Mouse (Mus musculus) lung, embryonic 16.5 days (tissue): ENCODE data around the gene Acbd4. TPM values are rescaled to one million over a fixed set of nuclear protein-coding genes. Genes with fewer than 3 reads are reported as not detected.

ENCODE experiments used
- ATAC-seq: fragments of 200-750 bp; cut with Nextera tagmentation; 2 replicates; pipeline ENCODE4 v1.8.0; 2017; ENCODE audit warnings: low read depth, mild to moderate bottlenecking, moderate library complexity
- H3K27ac ChIP-seq: fragments of 300-500 bp; sonication (generic); 2 replicates; pipeline ENCODE4 v1.5.1; 2014; ENCODE audit warnings: mild to moderate bottlenecking, control low read depth, low read length
- H3K27me3 ChIP-seq: fragments of 300-500 bp; sonication (generic); 2 replicates; pipeline ENCODE4 v1.6.1; 2014; ENCODE audit warnings: low read depth, low read length, mixed read lengths; ENCODE audit not compliant: control insufficient read depth, insufficient read depth
- H3K36me3 ChIP-seq: fragments of 300-500 bp; sonication (generic); 2 replicates; pipeline ENCODE4 v1.6.1; 2014; ENCODE audit warnings: low read length; ENCODE audit not compliant: control insufficient read depth, insufficient read depth
- H3K4me1 ChIP-seq: fragments of 300-500 bp; sonication (generic); replicated peaks from 2 replicates; pipeline ENCODE4 v1.6.1; 2014; ENCODE audit warnings: low read length, mixed read lengths; ENCODE audit not compliant: control insufficient read depth, insufficient read depth
- H3K4me2 ChIP-seq: fragments of 300-500 bp; sonication (generic); 2 replicates; pipeline ENCODE4 v1.6.1; 2014; ENCODE audit warnings: low read depth, low read length, control low read depth
- H3K4me3 ChIP-seq: fragments of 300-500 bp; sonication (generic); 2 replicates; pipeline ENCODE4 v1.5.1; 2014; ENCODE audit warnings: mild to moderate bottlenecking, low read length, control low read depth
- H3K9ac ChIP-seq: fragments of 300-500 bp; sonication (generic); 2 replicates; pipeline ENCODE4 v1.6.1; 2014; ENCODE audit warnings: low read length, control low read depth
- H3K9me3 ChIP-seq: fragments of 300-500 bp; sonication (generic); 2 replicates; pipeline ENCODE4 v1.6.1; 2016; ENCODE audit warnings: low read length; ENCODE audit not compliant: control insufficient read depth
- WGBS: fragments of 180-500 bp; shearing (Covaris S2); extraction: QIAGEN DNeasy Blood & Tissue Kit; methylation state at CpG from one replicate; pipeline ENCODE4 v1.1.7; 2014; 5-methylcytosine and 5-hydroxymethylcytosine counted together
- polyA plus RNA-seq: library from polyadenylated mRNA; unstranded; fragments of >200 nt; fragmentation: Nextera tagmentation; extraction: Ambion mirVana; gene quantifications from 2 replicates; pipeline ENCODE4 v1.2.1, GENCODE M21; 2015

Gene Acbd4
- polyA plus RNA-seq, 1 experiment from 2014 or later, result 22.8 TPM

DNA sequence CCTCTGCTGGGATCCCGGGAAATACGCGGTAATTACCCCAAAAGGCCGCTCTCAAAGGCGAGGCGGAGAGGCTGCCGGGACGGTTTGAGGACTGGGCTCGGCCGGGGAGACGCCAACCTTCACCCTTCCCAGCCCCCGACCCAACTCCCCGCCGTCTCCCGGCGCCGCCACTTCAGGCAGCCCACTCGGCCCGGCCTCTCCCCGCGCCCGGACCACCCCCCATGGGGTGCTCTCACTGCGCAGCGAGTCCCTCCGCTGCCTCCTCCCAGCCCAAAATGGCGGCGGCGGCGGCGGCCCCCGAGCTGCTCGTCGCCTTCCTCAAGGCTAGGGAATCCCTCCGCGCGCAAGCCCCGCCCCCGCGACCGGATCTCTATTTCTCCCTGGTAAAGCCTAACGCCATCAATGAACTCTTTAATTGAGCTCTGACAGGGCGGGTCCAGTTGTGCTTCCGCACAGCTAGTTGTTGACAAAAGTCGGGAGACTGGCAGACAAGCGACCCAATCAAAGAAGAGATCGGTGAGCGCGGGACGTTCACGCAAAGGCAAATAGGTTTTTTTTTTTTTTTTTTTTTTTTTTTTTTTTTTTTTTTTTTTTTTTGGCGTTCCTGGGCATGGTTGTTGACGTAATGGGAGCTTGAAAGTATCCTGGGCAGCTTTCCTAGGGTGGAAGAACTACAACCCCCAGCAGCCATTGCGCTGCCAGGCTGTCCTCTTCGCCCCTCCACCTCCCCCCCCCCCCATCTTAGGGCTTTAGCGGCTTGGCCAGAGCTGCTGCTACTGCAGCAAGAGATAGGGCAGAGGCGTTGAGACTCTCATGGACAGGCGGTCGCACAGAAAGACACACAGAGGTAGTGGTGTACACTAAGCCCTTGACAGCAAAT, 31.3 kb downstream of the Acbd4 start:
- H3K27me3 ChIP-seq, result no peaks in the 10 kb centered on the region
- H3K9me3 ChIP-seq, result no peaks in the 10 kb centered on the region
- peak overlapping the region; percentile 99 for H3K27ac ChIP-seq
- 0% methylated on average over 52 of the region's 58 CpGs for WGBS
- peak; percentile 96 for ATAC-seq
- H3K36me3 ChIP-seq, result no peaks in the 10 kb centered on the region
- H3K4me1 ChIP-seq, result peaks cover 19% of the 10 kb centered on the region
- peak overlapping the region; percentile 71 for H3K4me2 ChIP-seq
- H3K9ac ChIP-seq, result peak overlapping the region; percentile 100
- H3K4me3 ChIP-seq, result peak overlapping the region; percentile 97

DNA sequence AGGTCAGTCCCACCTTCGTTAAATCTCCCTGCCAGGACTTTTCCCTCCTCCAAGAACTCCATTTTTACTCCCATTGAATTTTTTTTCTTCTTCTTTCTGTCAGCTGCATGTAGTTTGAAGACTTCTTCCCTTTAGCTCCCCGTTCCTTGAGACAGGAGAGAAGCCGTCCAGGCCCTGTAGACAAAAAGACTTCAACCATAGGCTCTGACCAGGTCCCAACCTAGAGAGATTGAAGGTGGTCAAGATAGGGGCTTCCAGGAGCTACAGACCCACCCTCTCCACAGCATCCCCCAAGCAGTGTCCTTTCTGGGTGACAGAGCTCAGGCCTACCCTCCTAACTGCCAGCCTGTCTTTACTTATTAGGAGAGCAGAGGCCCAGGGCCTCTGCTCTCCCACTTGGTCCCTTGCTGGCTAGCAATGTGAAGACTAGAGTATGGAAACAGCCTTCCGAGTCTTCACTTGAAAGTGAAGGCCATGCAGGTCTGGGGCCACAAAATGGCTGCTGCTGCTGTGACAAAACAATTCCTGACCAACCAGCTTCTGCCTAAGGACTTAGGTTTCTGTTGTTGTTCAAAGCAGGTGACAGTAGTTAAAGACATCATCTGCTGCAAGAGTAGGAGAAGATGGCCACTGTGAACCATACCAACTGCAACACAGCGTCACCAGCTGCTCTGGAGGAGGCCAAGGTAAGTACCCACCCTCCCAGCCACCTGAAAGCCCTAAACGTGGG, 32.1 kb downstream of the Acbd4 start:
- Histone ChIP-seq H3K4me3 (peak overlapping the region; percentile 29), H3K9me3 (no peaks in the 10 kb centered on the region), H3K27me3 (no peaks in the 10 kb centered on the region), H3K36me3 (peaks cover 4% of the 10 kb centered on the region; the same call in 1 of the 2 replicates), H3K4me2 (peak overlapping the region; percentile 52), H3K27ac (peak overlapping the region; percentile 54), H3K9ac (peak overlapping the region; percentile 60), H3K4me1 (peaks cover 19% of the 10 kb centered on the region)
- ATAC-seq, result no peak
- WGBS, result 42% methylated on average over 6 of the region's 6 CpGs

DNA sequence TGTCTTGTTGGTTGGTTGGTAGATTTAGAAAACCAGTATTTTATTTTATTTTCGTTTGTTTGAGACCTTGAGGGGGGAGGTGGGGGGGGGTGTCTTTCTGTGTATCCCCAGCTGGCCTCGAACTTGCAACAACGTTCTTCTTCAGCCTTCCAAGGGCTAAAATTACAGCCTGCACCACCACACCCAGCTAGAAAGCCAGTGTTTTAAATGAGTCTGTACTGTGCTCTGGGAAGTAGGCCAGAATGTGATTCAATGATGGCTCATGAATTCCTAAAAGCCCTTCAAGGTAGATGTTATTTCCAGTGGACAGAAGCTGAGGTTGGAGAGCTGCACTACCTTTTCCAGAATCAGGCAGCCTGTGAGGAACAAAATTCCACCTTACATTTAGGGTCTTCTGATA, 32.7 kb downstream of the Acbd4 start:
- H3K4me1 ChIP-seq, result peaks cover 19% of the 10 kb centered on the region
- no peaks in the 10 kb centered on the region for H3K27me3 ChIP-seq
- no peak for ATAC-seq
- H3K9ac ChIP-seq, result peak overlapping the region; percentile 60; the same call in 1 of the 2 replicates
- H3K4me2 ChIP-seq, result no peak overlapping the region
- peaks cover 8% of the 10 kb centered on the region; the same call in 1 of the 2 replicates for H3K36me3 ChIP-seq
- H3K27ac ChIP-seq, result no peak overlapping the region
- H3K4me3 ChIP-seq, result no peak overlapping the region
- H3K9me3 ChIP-seq, result no peaks in the 10 kb centered on the region
- 68% methylated on average over 3 of the region's 3 CpGs for WGBS

DNA sequence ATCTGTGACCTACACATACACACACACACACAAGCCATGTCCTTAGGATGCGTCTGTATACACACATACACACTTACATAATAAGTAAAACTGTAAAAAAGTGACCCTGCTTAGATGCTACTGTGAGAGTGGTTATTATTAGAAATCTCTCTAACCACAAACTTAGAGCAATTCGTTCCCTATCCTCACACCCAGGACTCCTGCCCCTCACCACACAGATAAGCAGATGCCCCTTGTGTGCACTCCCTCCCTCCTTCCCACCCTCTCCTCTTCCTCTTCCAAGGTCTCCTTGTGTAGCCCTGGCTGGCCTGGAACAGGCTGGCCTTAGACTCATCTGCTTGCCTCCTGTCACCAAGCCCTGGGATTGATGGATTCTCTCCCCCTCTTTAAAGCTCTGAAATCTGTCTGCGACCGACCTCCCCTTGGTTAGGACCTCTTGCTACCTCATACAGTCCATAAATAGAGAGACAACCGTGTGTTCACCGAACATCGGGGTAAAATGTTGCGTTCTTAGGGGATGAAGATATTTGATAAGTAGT, 34.6 kb downstream of the Acbd4 start:
- H3K27me3 ChIP-seq, result no peaks in the 10 kb centered on the region
- ATAC-seq, result no peak
- H3K9ac ChIP-seq, result no peak overlapping the region
- H3K4me1 ChIP-seq, result peaks cover 19% of the 10 kb centered on the region
- H3K4me3 ChIP-seq, result no peak overlapping the region
- H3K4me2 ChIP-seq, result no peak overlapping the region
- no peaks in the 10 kb centered on the region for H3K9me3 ChIP-seq
- no peak overlapping the region for H3K27ac ChIP-seq
- 72% methylated on average over 8 of the region's 8 CpGs for WGBS
- H3K36me3 ChIP-seq, result peaks cover 8% of the 10 kb centered on the region; the same call in 1 of the 2 replicates

DNA sequence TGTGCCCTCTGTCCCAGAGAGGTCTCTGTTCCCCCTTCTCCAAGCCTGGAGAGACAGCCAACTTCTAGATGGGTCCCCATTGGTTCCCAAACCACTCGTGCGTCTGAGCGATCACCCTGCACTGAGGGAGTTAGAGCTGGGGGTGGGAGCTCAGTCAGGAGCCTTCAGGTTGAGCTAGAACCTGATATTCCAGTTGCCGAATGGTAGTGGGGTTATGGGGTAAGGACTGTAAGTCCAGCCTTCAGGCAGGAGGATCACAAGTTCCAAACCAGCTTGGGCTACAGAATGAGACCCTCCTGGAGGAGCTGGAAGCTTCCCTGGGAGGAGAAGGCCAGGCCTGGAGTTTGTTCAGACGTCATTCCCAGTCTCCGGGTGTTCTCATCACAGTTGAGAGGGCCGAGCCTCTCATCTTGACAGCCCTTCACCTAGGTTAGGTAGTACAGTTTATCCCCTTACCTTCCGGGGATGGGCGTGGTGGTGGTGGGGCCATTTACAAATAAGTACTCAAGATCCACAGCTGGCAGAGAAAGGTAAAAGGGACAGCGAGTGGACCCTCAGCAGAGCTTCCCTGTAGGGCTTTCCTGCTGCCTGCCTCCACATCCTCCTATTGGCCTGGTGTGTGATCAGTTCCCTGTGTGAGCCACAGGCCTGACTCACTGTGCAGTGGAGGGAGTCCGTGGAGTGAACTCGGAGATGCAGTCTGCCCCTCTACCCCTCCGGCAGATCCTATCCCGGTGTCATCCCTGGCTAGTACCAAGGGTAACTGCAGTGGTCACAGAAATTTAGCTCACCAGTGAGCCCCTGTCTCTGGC, 38.7 kb downstream of the Acbd4 start:
- Histone ChIP-seq H3K27me3 (no peaks in the 10 kb centered on the region), H3K9me3 (no peaks in the 10 kb centered on the region), H3K4me3 (no peak overlapping the region), H3K4me1 (peaks cover 30% of the 10 kb centered on the region), H3K36me3 (peaks cover 8% of the 10 kb centered on the region; the same call in 1 of the 2 replicates), H3K9ac (no peak overlapping the region), H3K4me2 (no peak overlapping the region), H3K27ac (peak overlapping the region; percentile 95)
- no peak for ATAC-seq
- WGBS, result 79% methylated on average over 14 of the region's 14 CpGs

- WGBS, result 34% methylated on average over 6 of the region's 6 CpGs
- H3K27ac ChIP-seq, result peak overlapping the region; percentile 95
- H3K9me3 ChIP-seq, result no peaks in the 10 kb centered on the region
- peaks cover 30% of the 10 kb centered on the region for H3K4me1 ChIP-seq
- ATAC-seq, result no peak; the same call in none of the 2 replicates
- peak overlapping the region; percentile 50; the same call in 1 of the 2 replicates for H3K9ac ChIP-seq
- no peaks in the 10 kb centered on the region for H3K27me3 ChIP-seq
- no peak overlapping the region for H3K4me2 ChIP-seq
- peaks cover 8% of the 10 kb centered on the region; the same call in 1 of the 2 replicates for H3K36me3 ChIP-seq
- H3K4me3 ChIP-seq, result no peak overlapping the region
Observed at GRCm38 (mm10) chr11:103140763-103141100, 39.2 kb downstream of the Acbd4 start.

DNA sequence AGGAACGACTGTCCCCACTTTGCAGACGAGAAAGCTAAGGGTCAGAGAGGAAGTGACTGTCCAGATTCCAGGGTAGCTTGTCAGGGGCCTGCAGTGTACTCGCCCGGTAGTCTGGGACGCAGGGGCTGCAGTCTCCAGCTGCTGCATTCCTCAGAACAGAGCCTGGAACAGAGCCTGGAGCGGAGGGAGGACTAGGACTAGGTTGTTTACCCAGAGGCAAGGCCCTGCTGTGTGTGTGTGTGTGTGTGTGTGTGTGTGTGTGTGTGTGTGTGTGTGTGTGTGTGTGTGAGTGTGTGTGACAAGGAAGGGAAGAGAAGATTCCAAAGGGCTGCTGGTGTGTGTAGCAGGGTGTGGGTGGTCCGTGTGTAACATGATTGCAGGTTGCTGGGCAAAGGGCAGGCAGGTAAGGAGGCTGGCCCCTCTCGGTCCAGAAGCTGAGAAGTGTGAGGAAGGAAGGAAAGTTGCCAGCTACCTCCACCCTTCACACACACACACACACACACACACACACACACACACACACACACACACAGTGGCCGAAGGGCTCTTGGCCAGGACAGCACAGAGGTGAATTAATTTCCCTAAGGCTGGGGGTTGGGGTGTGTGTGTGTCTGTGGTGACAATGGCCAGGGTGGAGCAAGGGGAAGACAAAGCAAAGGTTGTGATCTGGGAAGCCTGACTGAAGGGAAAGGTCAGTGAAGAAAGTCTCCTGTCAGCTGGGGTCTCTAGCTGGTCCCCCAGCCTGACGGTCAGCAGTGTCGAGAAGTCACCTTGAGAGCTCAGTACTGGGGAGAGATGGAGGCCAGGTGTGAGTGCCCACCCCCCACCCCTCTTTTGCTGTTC, 39.8 kb downstream of the Acbd4 start:
- Histone ChIP-seq H3K36me3 (peaks cover 8% of the 10 kb centered on the region; the same call in 1 of the 2 replicates), H3K4me1 (peaks cover 30% of the 10 kb centered on the region), H3K27ac (peak overlapping the region; percentile 95), H3K9me3 (no peaks in the 10 kb centered on the region), H3K27me3 (no peaks in the 10 kb centered on the region), H3K9ac (peak overlapping the region; percentile 50), H3K4me2 (peak overlapping the region; percentile 17; the same call in 1 of the 2 replicates), H3K4me3 (no peak overlapping the region)
- WGBS, result 12% methylated on average over 11 of the region's 11 CpGs
- ATAC-seq, result peak; percentile 87

GRCm38 (mm10) chr11:103141944-103142255, 40.4 kb downstream of the Acbd4 start:
- no peak overlapping the region for H3K4me3 ChIP-seq
- WGBS, result 14% methylated on average over 1 of the region's 1 CpGs
- H3K4me1 ChIP-seq, result peaks cover 30% of the 10 kb centered on the region
- H3K27me3 ChIP-seq, result no peaks in the 10 kb centered on the region
- peak; percentile 26 for ATAC-seq
- H3K36me3 ChIP-seq, result peaks cover 8% of the 10 kb centered on the region; the same call in 1 of the 2 replicates
- no peaks in the 10 kb centered on the region for H3K9me3 ChIP-seq
- H3K27ac ChIP-seq, result peak overlapping the region; percentile 95
- peak overlapping the region; percentile 17; the same call in 1 of the 2 replicates for H3K4me2 ChIP-seq
- H3K9ac ChIP-seq, result peak overlapping the region; percentile 47
